Mouse (Mus musculus) forebrain, embryonic 16.5 days (tissue): Measurements from ENCODE around the gene Serinc5. TPM values are rescaled to one million over a fixed set of nuclear protein-coding genes. Genes with fewer than 3 reads are reported as not detected.

ENCODE experiments used
- ATAC-seq: fragments of 200-750 bp; cut with Nextera tagmentation; 2 replicates; pipeline ENCODE4 v1.8.0; 2017; ENCODE audit warnings: mild to moderate bottlenecking, moderate library complexity
- H3K27ac ChIP-seq: fragments of 300-500 bp; sonication (generic); 2 replicates; pipeline ENCODE4 v1.5.1; 2014; ENCODE audit warnings: low read length, control low read depth
- H3K27me3 ChIP-seq: fragments of 300-500 bp; sonication (generic); replicated peaks from 2 replicates; pipeline ENCODE4 v1.6.1; 2014; ENCODE audit warnings: low read length; ENCODE audit not compliant: control insufficient read depth, insufficient read depth
- H3K36me3 ChIP-seq: fragments of 300-500 bp; sonication (generic); 2 replicates; pipeline ENCODE4 v1.6.1; 2014; ENCODE audit not compliant: control insufficient read depth, insufficient read depth
- H3K4me1 ChIP-seq: fragments of 300-500 bp; sonication (generic); replicated peaks from 2 replicates; pipeline ENCODE4 v1.6.1; 2014; ENCODE audit warnings: low read length; ENCODE audit not compliant: control insufficient read depth, insufficient read depth
- H3K4me2 ChIP-seq: fragments of 300-500 bp; sonication (generic); 2 replicates; pipeline ENCODE4 v1.6.1; 2014; ENCODE audit warnings: mild to moderate bottlenecking, low read length, control low read depth
- H3K4me3 ChIP-seq: fragments of 300-500 bp; sonication (generic); replicated peaks from 2 replicates; pipeline ENCODE4 v1.5.1; 2014; ENCODE audit warnings: mild to moderate bottlenecking, low read length, control low read depth
- H3K9ac ChIP-seq: fragments of 300-500 bp; sonication (generic); replicated peaks from 2 replicates; pipeline ENCODE4 v1.6.1; 2014; ENCODE audit warnings: low read depth, low read length, control low read depth
- H3K9me3 ChIP-seq: fragments of 300-500 bp; sonication (generic); 2 replicates; pipeline ENCODE4 v1.6.1; 2016; ENCODE audit warnings: low read length; ENCODE audit not compliant: control insufficient read depth
- WGBS: fragments of 180-500 bp; shearing (Covaris S2); extraction: QIAGEN DNeasy Blood & Tissue Kit; methylation state at CpG from one replicate; pipeline ENCODE4 v1.1.7; 2014; 5-methylcytosine and 5-hydroxymethylcytosine counted together
- polyA plus RNA-seq: library from polyadenylated mRNA; unstranded; fragments of >200 nt; fragmentation: Nextera tagmentation; extraction: Ambion mirVana; gene quantifications from 2 replicates; pipeline ENCODE4 v1.2.1, GENCODE M21; 2015

Gene Serinc5
- polyA plus RNA-seq, 1 experiment from 2014 or later: 21.6 TPM

- no peak overlapping the region for H3K4me3 ChIP-seq
- H3K4me1 ChIP-seq: no peaks in the 10 kb centered on the region; the same call in none of the 2 replicates
- no peaks in the 10 kb centered on the region for H3K27me3 ChIP-seq
- peak; percentile 60 for ATAC-seq
- H3K27ac ChIP-seq: no peak overlapping the region
- no peak overlapping the region for H3K9ac ChIP-seq
- no peak overlapping the region for H3K4me2 ChIP-seq
- H3K36me3 ChIP-seq: no peaks in the 10 kb centered on the region
- no peaks in the 10 kb centered on the region for H3K9me3 ChIP-seq
- 54% methylated on average over 2 of the region's 2 CpGs for WGBS
Observed at GRCm38 (mm10) chr13:92652498-92652897, 41.6 kb downstream of the Serinc5 start.

DNA sequence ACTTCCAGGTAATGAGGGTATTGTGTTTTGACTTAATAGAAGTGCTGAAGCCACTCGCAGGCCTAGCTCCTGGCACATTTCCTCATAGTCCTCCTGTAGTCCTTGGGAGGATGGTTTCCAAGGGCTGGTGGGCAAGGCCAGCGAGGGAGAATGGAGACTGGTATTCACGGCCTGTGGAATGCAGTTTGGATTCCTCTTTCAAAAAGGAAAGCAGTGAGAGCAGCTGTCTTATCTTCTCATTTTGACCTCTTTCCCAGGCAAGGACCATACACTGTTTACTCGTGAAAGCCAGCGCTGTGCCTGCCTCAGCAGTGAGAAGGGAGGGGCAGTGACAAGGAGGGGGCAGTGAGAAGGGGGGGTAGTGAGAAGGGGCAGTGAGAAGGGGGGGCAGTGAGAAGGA, 42.4 kb downstream of the Serinc5 start:
- no peak overlapping the region for H3K27ac ChIP-seq

DNA sequence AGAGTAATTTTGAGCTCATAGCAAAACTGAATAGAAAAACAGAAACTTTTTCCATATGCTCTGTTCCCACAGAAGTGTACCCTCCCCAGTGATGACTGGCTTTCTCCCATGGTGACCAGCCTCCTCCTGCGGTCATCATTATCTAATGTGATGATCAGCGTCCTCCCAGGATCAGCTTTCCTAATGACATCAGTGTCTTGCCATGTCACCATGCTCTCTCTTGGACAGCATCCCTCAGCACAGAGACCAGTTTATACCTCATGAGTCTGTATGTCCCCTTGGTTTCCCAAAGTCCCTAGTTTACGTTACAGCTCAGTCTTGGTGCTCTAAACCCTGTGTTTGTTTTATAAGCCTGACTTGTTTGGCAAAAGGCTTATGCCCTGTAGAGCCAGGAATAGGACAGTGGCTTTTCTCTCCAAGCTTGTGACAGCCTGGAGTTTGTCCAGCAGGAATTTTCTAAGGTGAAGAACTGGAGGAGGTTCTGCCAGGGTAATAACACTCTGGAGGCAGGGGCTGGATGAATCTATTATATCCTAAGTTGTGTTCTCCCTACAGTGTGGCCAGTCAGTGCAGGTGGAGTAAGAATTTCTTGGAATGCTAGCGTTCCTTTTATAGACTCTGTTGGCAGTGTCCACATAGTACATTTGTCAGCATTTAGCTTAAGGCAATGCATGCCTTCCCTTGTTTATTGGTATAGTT, 46.1 kb downstream of the Serinc5 start:
- Histone ChIP-seq H3K4me1 (no peaks in the 10 kb centered on the region; the same call in none of the 2 replicates), H3K4me3 (no peak overlapping the region), H3K27me3 (no peaks in the 10 kb centered on the region), H3K9ac (no peak overlapping the region), H3K9me3 (no peaks in the 10 kb centered on the region), H3K4me2 (no peak overlapping the region), H3K36me3 (no peaks in the 10 kb centered on the region), H3K27ac (no peak overlapping the region)
- 81% methylated on average over 4 of the region's 4 CpGs for WGBS
- no peak for ATAC-seq

More for the DNA sequence above, 42.4 kb downstream of the Serinc5 start:
- Histone ChIP-seq H3K4me2 (no peak overlapping the region), H3K36me3 (no peaks in the 10 kb centered on the region), H3K4me1 (no peaks in the 10 kb centered on the region; the same call in none of the 2 replicates), H3K9me3 (no peaks in the 10 kb centered on the region), H3K4me3 (no peak overlapping the region), H3K9ac (no peak overlapping the region), H3K27me3 (no peaks in the 10 kb centered on the region)
- 41% methylated on average over 5 of the region's 5 CpGs for WGBS
- no peak for ATAC-seq

DNA sequence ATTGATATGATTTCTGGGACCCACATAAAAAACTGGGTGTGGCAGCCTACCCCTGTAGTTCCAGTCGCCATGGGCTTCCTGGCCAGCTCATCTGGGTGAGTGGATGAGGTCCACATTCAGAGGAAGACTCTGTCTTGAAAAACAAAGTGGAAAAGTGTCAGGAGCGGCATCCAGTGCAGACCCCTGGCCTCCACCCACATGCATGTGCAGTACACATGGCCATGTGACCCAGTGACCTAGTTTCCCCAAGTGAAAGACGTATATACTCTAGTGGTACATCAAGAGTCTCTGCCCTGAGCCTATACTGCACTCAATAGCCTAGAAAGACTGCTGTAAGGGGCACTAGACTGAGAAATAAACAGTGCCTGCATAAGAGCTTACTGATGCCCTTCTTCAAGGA, 48.7 kb downstream of the Serinc5 start:
- Histone ChIP-seq H3K4me1 (no peaks in the 10 kb centered on the region), H3K36me3 (no peaks in the 10 kb centered on the region), H3K9ac (no peak overlapping the region), H3K9me3 (no peaks in the 10 kb centered on the region), H3K27ac (no peak overlapping the region), H3K4me2 (no peak overlapping the region), H3K4me3 (no peak overlapping the region), H3K27me3 (no peaks in the 10 kb centered on the region)
- WGBS: 88% methylated on average over 3 of the region's 3 CpGs
- ATAC-seq: no peak

DNA sequence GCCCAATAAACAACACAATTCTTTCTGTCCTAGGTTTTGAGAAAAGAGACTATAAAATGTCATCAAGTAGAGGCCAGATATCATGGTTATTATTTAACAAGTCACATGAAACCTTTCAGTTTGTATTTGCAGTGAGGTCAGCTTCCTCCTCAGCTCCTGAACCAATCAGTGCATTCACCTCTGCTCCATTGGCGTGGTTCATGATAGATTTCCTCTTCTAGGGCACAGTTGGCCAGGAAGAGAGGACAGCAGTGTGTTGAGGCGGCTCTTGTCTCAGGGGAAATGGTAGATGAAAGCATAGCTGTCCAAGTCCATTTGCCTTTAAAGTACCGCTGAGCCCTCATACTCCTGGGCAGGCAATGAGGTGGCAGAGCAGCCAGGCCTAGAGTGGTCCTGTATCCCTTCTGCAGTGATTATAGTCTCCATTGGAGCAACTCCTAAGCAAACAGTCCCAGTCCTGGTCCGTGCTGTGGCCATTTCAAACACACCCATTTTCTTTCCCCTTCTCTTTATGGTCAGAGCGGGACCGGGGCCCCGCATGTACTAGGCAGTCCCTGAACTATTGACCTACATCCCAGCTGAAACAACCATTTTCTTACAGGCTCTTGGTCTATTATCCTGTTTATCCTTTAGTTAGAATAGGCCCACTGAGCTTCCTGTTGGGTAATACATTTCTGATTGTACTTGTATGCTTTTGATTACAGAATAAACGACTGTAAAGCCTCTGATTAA, 51.8 kb downstream of the Serinc5 start:
- no peak overlapping the region for H3K4me2 ChIP-seq
- no peak for ATAC-seq
- H3K36me3 ChIP-seq: no peaks in the 10 kb centered on the region
- no peaks in the 10 kb centered on the region for H3K27me3 ChIP-seq
- H3K4me3 ChIP-seq: no peak overlapping the region
- H3K4me1 ChIP-seq: no peaks in the 10 kb centered on the region
- no peak overlapping the region for H3K27ac ChIP-seq
- no peak overlapping the region for H3K9ac ChIP-seq
- WGBS: 66% methylated on average over 8 of the region's 8 CpGs
- H3K9me3 ChIP-seq: no peaks in the 10 kb centered on the region

- 79% methylated on average over 4 of the region's 4 CpGs for WGBS
- Histone ChIP-seq H3K9me3 (no peaks in the 10 kb centered on the region), H3K27ac (no peak overlapping the region), H3K9ac (no peak overlapping the region), H3K27me3 (no peaks in the 10 kb centered on the region), H3K36me3 (no peaks in the 10 kb centered on the region), H3K4me3 (no peak overlapping the region), H3K4me2 (no peak overlapping the region), H3K4me1 (no peaks in the 10 kb centered on the region)
- ATAC-seq: no peak
Observed at GRCm38 (mm10) chr13:92665008-92665407, 54.1 kb downstream of the Serinc5 start.

- no peak for ATAC-seq
- Histone ChIP-seq H3K4me1 (no peaks in the 10 kb centered on the region), H3K4me2 (no peak overlapping the region), H3K9me3 (no peaks in the 10 kb centered on the region), H3K4me3 (no peak overlapping the region), H3K27me3 (no peaks in the 10 kb centered on the region), H3K36me3 (no peaks in the 10 kb centered on the region), H3K9ac (no peak overlapping the region), H3K27ac (no peak overlapping the region)
- WGBS: 93% methylated on average over 6 of the region's 6 CpGs
Observed at GRCm38 (mm10) chr13:92668214-92668985, 57.5 kb downstream of the Serinc5 start.

DNA sequence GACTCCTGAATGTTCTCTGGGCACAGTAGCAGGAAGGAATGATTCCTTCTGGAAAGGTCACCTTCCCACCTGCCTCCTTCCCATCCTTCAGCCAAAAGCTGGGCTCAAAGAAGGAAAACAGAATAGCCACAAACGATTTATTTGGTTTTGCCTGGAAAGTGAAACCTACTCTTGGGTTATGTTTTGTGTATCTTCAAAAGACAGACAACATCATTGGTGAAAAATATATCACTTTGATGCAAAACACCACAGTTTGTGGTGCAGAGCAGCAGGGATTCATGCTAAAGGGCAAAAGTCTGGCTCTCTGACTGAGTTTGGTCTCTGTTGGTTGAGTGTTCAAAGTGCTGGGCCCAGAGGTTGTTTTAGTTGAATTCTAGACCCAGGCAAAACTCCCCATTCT, 60.8 kb downstream of the Serinc5 start:
- Histone ChIP-seq H3K27me3 (no peaks in the 10 kb centered on the region), H3K9ac (no peak overlapping the region), H3K27ac (no peak overlapping the region), H3K4me2 (no peak overlapping the region), H3K36me3 (no peaks in the 10 kb centered on the region), H3K9me3 (no peaks in the 10 kb centered on the region), H3K4me3 (no peak overlapping the region), H3K4me1 (no peaks in the 10 kb centered on the region)
- no peak for ATAC-seq
- WGBS: 89% methylated on average over 1 of the region's 1 CpGs

GRCm38 (mm10) chr13:92674676-92675075, 63.8 kb downstream of the Serinc5 start:
- H3K4me1 ChIP-seq: no peaks in the 10 kb centered on the region
- no peaks in the 10 kb centered on the region for H3K27me3 ChIP-seq
- no peak for ATAC-seq
- no peak overlapping the region for H3K4me3 ChIP-seq
- no peaks in the 10 kb centered on the region for H3K36me3 ChIP-seq
- 87% methylated on average over 2 of the region's 2 CpGs for WGBS
- H3K27ac ChIP-seq: no peak overlapping the region
- no peaks in the 10 kb centered on the region for H3K9me3 ChIP-seq
- no peak overlapping the region for H3K9ac ChIP-seq
- H3K4me2 ChIP-seq: no peak overlapping the region
